Mouse (Mus musculus): ENCODE results near the gene 5530401A14Rik. TPM values are rescaled to one million over a fixed set of nuclear protein-coding genes. Genes with fewer than 3 reads are reported as not detected.
A peak's percentile ranks its signal among the peaks of the same experiment; 100 is the strongest.

5530401A14Rik gene
- total RNA-seq, 2 experiments from 2014 or later, result 0.07 to 0.16 TPM

GRCm38 (mm10) chr11:81937516-81937915 lies 77.0 kb downstream of the 5530401A14Rik start:
- no peak for DNase-seq

- DNase-seq, result peak; percentile 22
Measured at GRCm38 (mm10) chr11:81940988-81941387, 80.5 kb downstream of the 5530401A14Rik start.

GRCm38 (mm10) chr11:81942167-81942566 lies 81.7 kb downstream of the 5530401A14Rik start:
- no peak for DNase-seq

Other genes with a start within 250 kb of the 5530401A14Rik start
- gene Asic2, start 107.8 kb downstream of the 5530401A14Rik start, total RNA-seq (2021), result under 1 TPM in 1 of 2 experiments, not detected in 1; 0.11 TPM
- gene Ccl2, start 174.9 kb downstream of the 5530401A14Rik start, total RNA-seq (2021), result 1 to 10 TPM; 2.1 to 4.7 TPM
- not detected for gene Gm17268, start 177.9 kb downstream of the 5530401A14Rik start, total RNA-seq (2021)
- 1 to 10 TPM; 1.2 to 1.5 TPM for gene Ccl7, start 185.0 kb downstream of the 5530401A14Rik start, total RNA-seq (2021)
- gene Ccl11, start 197.2 kb downstream of the 5530401A14Rik start, total RNA-seq (2021), result under 1 TPM; 0.41 to 0.43 TPM
- under 1 TPM in 1 of 2 experiments, not detected in 1; 0.86 TPM for gene Ccl12, start 241.2 kb downstream of the 5530401A14Rik start, total RNA-seq (2021)